20 mouse cellular contexts compared by ENCODE assay signal in genomic region chr6:46705926-46706325, GRCm38 (mm10).
DNase-seq lines count a peak whose midpoint lies in the region; ATAC-seq and TF ChIP-seq lines count a peak whose summit lies in the region.
"Had no signal": no experiment of that assay in that cellular context is flagged by ENCODE, and none has a peak within 500 bp of the region (broad histone marks: within the 10 kb centered on the region; RNA-seq: fewer than 3 reads in every experiment).

No protein-coding gene starts in this region.

- no peak overlapping the region for H3K9ac ChIP-seq in midbrain, postnatal 0 days (replicated peaks; ENCODE audit: low read length, poor library complexity, severe bottlenecking)
- H3K9ac ChIP-seq: embryonic facial prominence, embryonic 15.5 days; hindbrain, embryonic 13.5 days; kidney, embryonic 15.5 days; liver, embryonic 13.5 days had no signal

- 86% methylated on average over 3 of the region's 3 CpGs for WGBS in kidney, adult 2 months
- 90% methylated on average over 3 of the region's 3 CpGs for WGBS in midbrain, postnatal 0 days

- H3K36me3 ChIP-seq in kidney, adult 2 months (ENCODE audit: control insufficient read depth, insufficient read depth, low read length) = no peaks in the 10 kb centered on the region
- no peaks in the 10 kb centered on the region for H3K36me3 ChIP-seq in midbrain, postnatal 0 days (ENCODE audit: insufficient read depth, low read length)
- H3K36me3 ChIP-seq: embryonic facial prominence, embryonic 15.5 days; forebrain, embryonic 10.5 days; heart, embryonic 10.5 days; hindbrain, embryonic 13.5 days; kidney, embryonic 15.5 days; liver, embryonic 13.5 days had no signal

- no peak overlapping the region for H3K27ac ChIP-seq in kidney, adult 2 months (ENCODE audit: insufficient read depth, low read depth, low read length)
- H3K27ac ChIP-seq in midbrain, postnatal 0 days (ENCODE audit: low read depth, low read length) = no peak overlapping the region
- H3K27ac ChIP-seq: embryonic facial prominence, embryonic 15.5 days; forebrain, embryonic 10.5 days; heart, embryonic 10.5 days; hindbrain, embryonic 13.5 days; kidney, embryonic 15.5 days; liver, embryonic 13.5 days had no signal

- H3K4me3 ChIP-seq in kidney, adult 2 months (ENCODE audit: insufficient read depth, low read depth, low read length) = no peak overlapping the region
- H3K4me3 ChIP-seq in midbrain, postnatal 0 days (ENCODE audit: low read depth, low read length) = no peak overlapping the region
- H3K4me3 ChIP-seq: embryonic facial prominence, embryonic 15.5 days; forebrain, embryonic 10.5 days; heart, embryonic 10.5 days; hindbrain, embryonic 13.5 days; kidney, embryonic 15.5 days; liver, embryonic 13.5 days had no signal

- no peaks in the 10 kb centered on the region for H3K4me1 ChIP-seq in kidney, adult 2 months (ENCODE audit: control insufficient read depth, insufficient read depth, low read length)
- no peaks in the 10 kb centered on the region for H3K4me1 ChIP-seq in midbrain, postnatal 0 days (ENCODE audit: insufficient read depth, low read length)
- H3K4me1 ChIP-seq: embryonic facial prominence, embryonic 15.5 days; forebrain, embryonic 10.5 days; heart, embryonic 10.5 days; hindbrain, embryonic 13.5 days; kidney, embryonic 15.5 days; liver, embryonic 13.5 days had no signal

- TF ChIP-seq POLR2A in kidney, adult 2 months (IDR thresholded peaks at IDR 0.05; ENCODE audit: low read depth, low read length) = no peak

- H3K4me2 ChIP-seq in midbrain, postnatal 0 days (ENCODE audit: low read depth, low read length, poor library complexity, severe bottlenecking) = no peak overlapping the region
- H3K4me2 ChIP-seq: embryonic facial prominence, embryonic 15.5 days; hindbrain, embryonic 13.5 days; kidney, embryonic 15.5 days; liver, embryonic 13.5 days had no signal

- no peaks in the 10 kb centered on the region for H3K27me3 ChIP-seq in kidney, adult 2 months (replicated peaks; ENCODE audit: control insufficient read depth, insufficient read depth, low read length)
- H3K27me3 ChIP-seq in midbrain, postnatal 0 days (ENCODE audit: insufficient read depth, low read length) = no peaks in the 10 kb centered on the region
- H3K27me3 ChIP-seq: embryonic facial prominence, embryonic 15.5 days; hindbrain, embryonic 13.5 days; kidney, embryonic 15.5 days; liver, embryonic 13.5 days had no signal

- DNase-seq in cerebellum, adult 9-11 months = peak; percentile 5
- no peak for DNase-seq in cerebellum, adult 11 months
- peak; percentile 29 for DNase-seq in right cerebral cortex, adult 18-20 months
- no peak for DNase-seq in right cerebral cortex, postnatal 4 days
- DNase-seq in left cerebral cortex, postnatal 36 days (ENCODE audit: low spot score in 2 of 2) = peak; percentile 15 to 18
- DNase-seq in kidney, adult 2 months = no peak
- DNase-seq in heart, adult 8-10 months (ENCODE audit: low spot score) = no peak
- no peak for DNase-seq in midbrain, postnatal 0 days (ENCODE audit: low spot score)
- DNase-seq: cerebellum, adult 9-10 months; embryo, embryonic 11 days; gastrocnemius, postnatal 14 days; heart, postnatal 10 days; liver, embryonic 13.5 days; midbrain, embryonic 14.5 days; thymus, postnatal 4 days had no signal

- ATAC-seq in midbrain, postnatal 0 days (ENCODE audit: low FRiP score) = no peak

- intact Hi-C loops in left cerebral cortex, postnatal 36 days (cut with DNase I) = no loop called here

- TF ChIP-seq CTCF in kidney, adult 2 months (conservative IDR thresholded peaks at IDR 0.05; ENCODE audit: insufficient read depth, insufficient read length, low read depth, low read length) = no peak
- TF ChIP-seq CTCF in midbrain, postnatal 0 days (IDR thresholded peaks at IDR 0.05) = no peak

- H3K9me3 ChIP-seq in midbrain, postnatal 0 days (ENCODE audit: low read length) = no peaks in the 10 kb centered on the region
- H3K9me3 ChIP-seq: embryonic facial prominence, embryonic 15.5 days; forebrain, embryonic 10.5 days; heart, embryonic 10.5 days; hindbrain, embryonic 13.5 days; kidney, embryonic 15.5 days; liver, embryonic 13.5 days had no signal

Comparison
In these comparisons a context has a peak if more than half of its experiments do, and no peak if none do; other contexts are left out.
1. DNase-seq: peak in cerebellum, adult 9-11 months (single experiment), right cerebral cortex, adult 18-20 months (single experiment) and left cerebral cortex, postnatal 36 days (2 of 2); none in cerebellum, adult 11 months (single experiment), right cerebral cortex, postnatal 4 days (single experiment), kidney, adult 2 months (single experiment), heart, adult 8-10 months (single experiment) and midbrain, postnatal 0 days (single experiment).